In the genomic region with DNA sequence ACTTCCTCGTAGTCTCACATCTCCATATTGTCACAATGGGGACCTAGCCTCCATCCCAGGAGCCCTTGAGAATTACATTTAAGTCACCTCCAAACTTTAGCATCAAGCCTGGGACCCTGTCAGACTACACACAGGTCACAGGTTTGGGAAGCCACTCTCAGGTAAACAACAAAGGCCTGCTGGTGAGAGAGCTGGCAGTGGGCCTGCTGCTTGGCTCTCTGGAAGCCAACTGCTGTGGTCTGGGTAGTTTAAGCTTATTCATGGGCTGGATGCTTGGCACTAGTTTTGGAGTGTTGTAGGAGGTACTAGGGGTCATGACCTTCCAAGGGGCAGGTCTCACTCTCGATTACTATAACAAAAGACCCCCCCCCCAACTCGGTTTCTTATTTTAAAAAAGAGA, we compare ENCODE assay signal across 28 mouse cellular contexts. TPM values are rescaled to one million over a fixed set of nuclear protein-coding genes. Genes with fewer than 3 reads are reported as not detected.
A peak's percentile ranks its signal among the peaks of the same experiment; 100 is the strongest.
DNase-seq lines count a peak whose midpoint lies in the region; ATAC-seq and TF ChIP-seq lines count a peak whose summit lies in the region.
"Had no signal": no experiment of that assay in that cellular context is flagged by ENCODE, and none has a peak within 500 bp of the region (broad histone marks: within the 10 kb centered on the region; RNA-seq: fewer than 3 reads in every experiment).

No protein-coding gene starts in this region.

- no peak for TF ChIP-seq POLR2A in kidney, adult 2 months (IDR thresholded peaks at IDR 0.05; ENCODE audit: low read depth, low read length)

- H3K9me3 ChIP-seq in kidney, embryonic 14.5 days (ENCODE audit: control insufficient read depth, low read length) = no peaks in the 10 kb centered on the region
- no peaks in the 10 kb centered on the region for H3K9me3 ChIP-seq in embryonic facial prominence, embryonic 10.5 days
- H3K9me3 ChIP-seq: embryonic facial prominence, embryonic 15.5 days; forebrain, embryonic 15.5 days; heart, embryonic 10.5 days; hindbrain, embryonic 12.5 days had no signal

- WGBS in kidney, adult 2 months = 57% methylated on average over 3 of the region's 3 CpGs
- 56% methylated on average over 3 of the region's 3 CpGs for WGBS in kidney, embryonic 14.5 days
- WGBS in embryonic facial prominence, embryonic 10.5 days = 34% methylated on average over 3 of the region's 3 CpGs

- TF ChIP-seq CTCF in kidney, adult 2 months (conservative IDR thresholded peaks at IDR 0.05; ENCODE audit: insufficient read depth, insufficient read length, low read depth, low read length) = no peak

- H3K4me2 ChIP-seq in kidney, embryonic 14.5 days (replicated peaks; ENCODE audit: low read depth, low read length) = no peak overlapping the region
- H3K4me2 ChIP-seq: embryonic facial prominence, embryonic 15.5 days; forebrain, embryonic 15.5 days; hindbrain, embryonic 12.5 days had no signal

- no peak overlapping the region for H3K9ac ChIP-seq in kidney, embryonic 14.5 days (ENCODE audit: low read depth, low read length)
- H3K9ac ChIP-seq: embryonic facial prominence, embryonic 15.5 days; forebrain, embryonic 15.5 days; hindbrain, embryonic 12.5 days had no signal

- H3K27ac ChIP-seq in kidney, adult 2 months (ENCODE audit: insufficient read depth, low read depth, low read length) = no peak overlapping the region
- H3K27ac ChIP-seq in kidney, embryonic 14.5 days (ENCODE audit: low read depth, low read length) = no peak overlapping the region
- peak overlapping the region; percentile 30; the same call in 1 of the 2 replicates for H3K27ac ChIP-seq in embryonic facial prominence, embryonic 10.5 days (replicated peaks)
- H3K27ac ChIP-seq: embryonic facial prominence, embryonic 15.5 days; forebrain, embryonic 15.5 days; heart, embryonic 10.5 days; hindbrain, embryonic 12.5 days; hindbrain, postnatal 0 days; kidney, postnatal 0 days had no signal

- DNase-seq in cerebellum, adult 11 months = peak; percentile 37
- no peak for DNase-seq in cerebellum, postnatal 10 days
- DNase-seq in kidney, adult 2 months = peak; percentile 40
- DNase-seq in cerebellum, adult 9-11 months = peak; percentile 54
- DNase-seq in embryonic facial prominence, embryonic 10.5 days (ENCODE audit: low spot score) = no peak
- DNase-seq in gastrocnemius, postnatal 4 days (ENCODE audit: low spot score in 2 of 2) = no peak
- no peak for DNase-seq in ovary, postnatal 36 days (ENCODE audit: low spot score)
- DNase-seq: adrenal gland, postnatal 14 days; gastrocnemius, postnatal 36 days; heart, adult 18-20 months; heart, postnatal 10 days; heart, postnatal 4 days; kidney, adult 11 months had no signal

- H3K4me1 ChIP-seq in kidney, adult 2 months (ENCODE audit: control insufficient read depth, insufficient read depth, low read length) = peaks cover 6% of the 10 kb centered on the region
- peaks cover 12% of the 10 kb centered on the region; the same call in 1 of the 2 replicates for H3K4me1 ChIP-seq in kidney, embryonic 14.5 days (ENCODE audit: control insufficient read depth, insufficient read depth, low read length)
- peaks cover 34% of the 10 kb centered on the region for H3K4me1 ChIP-seq in embryonic facial prominence, embryonic 10.5 days

- H3K4me3 ChIP-seq in kidney, adult 2 months (ENCODE audit: insufficient read depth, low read depth, low read length) = no peak overlapping the region
- no peak overlapping the region for H3K4me3 ChIP-seq in kidney, embryonic 14.5 days (ENCODE audit: low read length)
- H3K4me3 ChIP-seq in embryonic facial prominence, embryonic 10.5 days = no peak overlapping the region
- H3K4me3 ChIP-seq: embryonic facial prominence, embryonic 15.5 days; erythroblast, embryonic 14.5 days; forebrain, embryonic 15.5 days; heart, embryonic 10.5 days; hindbrain, embryonic 12.5 days had no signal

- ATAC-seq in kidney, embryonic 14.5 days (ENCODE audit: low FRiP score, low TSS enrichment) = no peak
- ATAC-seq: forebrain, embryonic 15.5 days; hindbrain, postnatal 0 days had no signal

- H3K27me3 ChIP-seq in kidney, adult 2 months (replicated peaks; ENCODE audit: control insufficient read depth, insufficient read depth, low read length) = no peaks in the 10 kb centered on the region
- no peaks in the 10 kb centered on the region for H3K27me3 ChIP-seq in kidney, embryonic 14.5 days (ENCODE audit: control insufficient read depth, insufficient read depth, low read length)
- 0 out of 2 replicates have a peak, but pooled peaks cover 4% of the 10 kb centered on the region for H3K27me3 ChIP-seq in embryonic facial prominence, embryonic 10.5 days (replicated peaks; ENCODE audit: low read depth, poor library complexity, severe bottlenecking)
- H3K27me3 ChIP-seq: embryonic facial prominence, embryonic 15.5 days; forebrain, embryonic 15.5 days; hindbrain, embryonic 12.5 days had no signal

- no peaks in the 10 kb centered on the region for H3K36me3 ChIP-seq in kidney, adult 2 months (ENCODE audit: control insufficient read depth, insufficient read depth, low read length)
- no peaks in the 10 kb centered on the region for H3K36me3 ChIP-seq in kidney, embryonic 14.5 days (ENCODE audit: control insufficient read depth, insufficient read depth, low read length)
- no peaks in the 10 kb centered on the region for H3K36me3 ChIP-seq in embryonic facial prominence, embryonic 10.5 days (replicated peaks)
- H3K36me3 ChIP-seq: embryonic facial prominence, embryonic 15.5 days; forebrain, embryonic 15.5 days; heart, embryonic 10.5 days; hindbrain, embryonic 12.5 days had no signal

RNA-seq across cellular contexts. Expression of gene Npvf, which starts 7.6 kb away (rescaled TPM):
- polyA plus RNA-seq in kidney, adult 2 months (2012; rRNA removed) = not detected in 2 replicates
- polyA plus RNA-seq in kidney, embryonic 14.5 days (2014; fragmentation: Nextera tagmentation; extraction: Ambion mirVana) = 0.37 TPM in 1 of 2 replicates, not detected in the other
- polyA plus RNA-seq in embryonic facial prominence, embryonic 10.5 days (2016; fragmentation: Nextera tagmentation; extraction: Ambion mirVana) = not detected in 2 replicates
- not detected for total RNA-seq in gastrocnemius, postnatal 4 days (2021)
- total RNA-seq: adrenal gland, adult 18-20 months; adrenal gland, postnatal 14 days; gastrocnemius, adult 8-10 months; gastrocnemius, postnatal 36 days; heart, adult 18-20 months; heart, postnatal 10 days; hindbrain, postnatal 0 days had no signal
- polyA plus RNA-seq: C2C12; embryonic facial prominence, embryonic 11.5 days; embryonic facial prominence, embryonic 15.5 days; erythroblast, embryonic 14.5 days; forebrain, embryonic 11.5 days; heart, embryonic 14.5 days; hindbrain, embryonic 12.5 days; hindbrain, postnatal 0 days; intestine, embryonic 14.5 days had no signal

RNA-seq across cellular contexts. Expression of gene 4921507P07Rik, which starts 50.2 kb away (rescaled TPM):
- polyA plus RNA-seq in kidney, adult 2 months (2012; rRNA removed) = 0.26 and 0.33 TPM in 2 replicates
- polyA plus RNA-seq in kidney, embryonic 14.5 days (2014; fragmentation: Nextera tagmentation; extraction: Ambion mirVana) = 1.3 and 1.4 TPM in 2 replicates
- polyA plus RNA-seq in embryonic facial prominence, embryonic 10.5 days (2016; fragmentation: Nextera tagmentation; extraction: Ambion mirVana) = 0.49 and 0.69 TPM in 2 replicates
- total RNA-seq in gastrocnemius, postnatal 4 days (2021) = under 1 TPM; 0.10 to 0.32 TPM
- polyA plus RNA-seq: C2C12; erythroblast, embryonic 14.5 days had no signal

Comparison
In these comparisons a context has a peak if more than half of its experiments do, and no peak if none do; other contexts are left out.
1. DNase-seq: peak in cerebellum, adult 11 months (single experiment), kidney, adult 2 months (single experiment) and cerebellum, adult 9-11 months (single experiment); none in cerebellum, postnatal 10 days (0 of 2), embryonic facial prominence, embryonic 10.5 days (single experiment), gastrocnemius, postnatal 4 days (0 of 2) and ovary, postnatal 36 days (single experiment).